Comparison of ENCODE assay signal across 24 mouse cellular contexts in genomic region chr1:97827566-97827965, GRCm38 (mm10). TPM values are rescaled to one million over a fixed set of nuclear protein-coding genes. Genes with fewer than 3 reads are reported as not detected.
DNase-seq lines count a peak whose midpoint lies in the region; ATAC-seq lines count a peak whose summit lies in the region.
"Had no signal": no experiment of that assay in that cellular context is flagged by ENCODE, and none has a peak within 500 bp of the region (broad histone marks: within the 10 kb centered on the region; RNA-seq: fewer than 3 reads in every experiment).

No protein-coding gene starts in this region.

- no peak overlapping the region for H3K27ac ChIP-seq in forebrain, embryonic 15.5 days (replicated peaks)
- H3K27ac ChIP-seq in forebrain, embryonic 10.5 days = no peak overlapping the region
- H3K27ac ChIP-seq: hindbrain, embryonic 10.5 days; intestine, embryonic 15.5 days; liver, embryonic 14.5 days; macrophage; stomach, postnatal 0 days had no signal

- H3K4me1 ChIP-seq in forebrain, embryonic 15.5 days = no peaks in the 10 kb centered on the region; the same call in 1 of the 2 replicates
- no peaks in the 10 kb centered on the region for H3K4me1 ChIP-seq in forebrain, embryonic 10.5 days
- H3K4me1 ChIP-seq: heart, embryonic 12.5 days; hindbrain, embryonic 10.5 days; intestine, embryonic 15.5 days had no signal

- no peaks in the 10 kb centered on the region for H3K27me3 ChIP-seq in forebrain, embryonic 15.5 days
- H3K27me3 ChIP-seq in forebrain, embryonic 10.5 days (ENCODE audit: poor library complexity, severe bottlenecking) = no peaks in the 10 kb centered on the region
- H3K27me3 ChIP-seq: heart, embryonic 12.5 days; intestine, embryonic 15.5 days had no signal

- H3K4me3 ChIP-seq in forebrain, embryonic 15.5 days = no peak overlapping the region
- no peak overlapping the region for H3K4me3 ChIP-seq in forebrain, embryonic 10.5 days
- H3K4me3 ChIP-seq: erythroblast, embryonic 14.5 days; heart, embryonic 12.5 days; hindbrain, embryonic 10.5 days; intestine, embryonic 15.5 days had no signal

- no peak overlapping the region for H3K4me2 ChIP-seq in forebrain, embryonic 15.5 days (replicated peaks)
- H3K4me2 ChIP-seq: heart, embryonic 12.5 days; intestine, embryonic 15.5 days had no signal

- no peak overlapping the region for H3K9ac ChIP-seq in forebrain, embryonic 15.5 days (replicated peaks)
- H3K9ac ChIP-seq: heart, embryonic 12.5 days; intestine, embryonic 15.5 days; liver, embryonic 14.5 days had no signal

- peaks cover 17% of the 10 kb centered on the region for H3K36me3 ChIP-seq in forebrain, embryonic 15.5 days
- H3K36me3 ChIP-seq in forebrain, embryonic 10.5 days (replicated peaks) = no peaks in the 10 kb centered on the region
- H3K36me3 ChIP-seq: hindbrain, embryonic 10.5 days; intestine, embryonic 15.5 days had no signal

- no peaks in the 10 kb centered on the region for H3K9me3 ChIP-seq in forebrain, embryonic 15.5 days
- H3K9me3 ChIP-seq in forebrain, embryonic 10.5 days = no peaks in the 10 kb centered on the region
- H3K9me3 ChIP-seq: heart, embryonic 12.5 days; hindbrain, embryonic 10.5 days; intestine, embryonic 15.5 days had no signal

- ATAC-seq in forebrain, embryonic 15.5 days (replicated peaks) = peak; percentile 67
- ATAC-seq: hindbrain, embryonic 16.5 days; intestine, embryonic 15.5 days had no signal

- no peak for DNase-seq in forebrain, embryonic 10.5 days (ENCODE audit: extremely low spot score, low spot score)
- peak; percentile 25 for DNase-seq in left cerebral cortex, adult 11 months (ENCODE audit: low spot score)
- DNase-seq in left cerebral cortex, adult 8-10 months (ENCODE audit: low spot score in 2 of 2) = no peak
- peak; percentile 34 for DNase-seq in right cerebral cortex, adult 18-20 months
- no peak for DNase-seq in right cerebral cortex, postnatal 14 days
- DNase-seq in telencephalon, adult 2 months (ENCODE audit: low read depth, low spot score) = peak; percentile 67
- DNase-seq in spleen, postnatal 10 days (ENCODE audit: low spot score in 2 of 2) = no peak
- DNase-seq: adrenal gland, postnatal 25 days; cerebellum, adult 11 months; cerebellum, postnatal 10 days; gastrocnemius, postnatal 25 days; heart, adult 18-20 months; heart, postnatal 10 days; kidney, adult 9 months; kidney, postnatal 25 days had no signal

- WGBS in forebrain, embryonic 15.5 days = 52% methylated on average over 2 of the region's 2 CpGs
- 86% methylated on average over 2 of the region's 2 CpGs for WGBS in forebrain, embryonic 10.5 days

RNA-seq across cellular contexts. Expression of gene Ppip5k2, which starts 57.4 kb away (rescaled TPM):
- polyA plus RNA-seq in forebrain, embryonic 15.5 days (2015; fragmentation: Nextera tagmentation; extraction: Ambion mirVana) = 47.4 and 48.5 TPM in 2 replicates
- 48.8 and 51.1 TPM in 2 replicates for polyA plus RNA-seq in forebrain, embryonic 10.5 days (2016; fragmentation: Nextera tagmentation; extraction: Ambion mirVana)
- total RNA-seq in left cerebral cortex, adult 8-10 months (2022) = 10 to 100 TPM; 27.1 to 29.6 (median 28.7) TPM

RNA-seq across cellular contexts. Expression of gene Gin1, which starts 57.6 kb away (rescaled TPM):
- polyA plus RNA-seq in forebrain, embryonic 15.5 days (2015; fragmentation: Nextera tagmentation; extraction: Ambion mirVana) = 20.1 and 20.7 TPM in 2 replicates
- polyA plus RNA-seq in forebrain, embryonic 10.5 days (2016; fragmentation: Nextera tagmentation; extraction: Ambion mirVana) = 17.4 and 20.4 TPM in 2 replicates
- 1 to 10 TPM; 8.7 to 9.8 (median 9.3) TPM for total RNA-seq in left cerebral cortex, adult 8-10 months (2022)

Comparison
In these comparisons a context has a peak if more than half of its experiments do, and no peak if none do; other contexts are left out.
1. DNase-seq: peak in left cerebral cortex, adult 11 months (single experiment), right cerebral cortex, adult 18-20 months (single experiment) and telencephalon, adult 2 months (single experiment); none in forebrain, embryonic 10.5 days (single experiment), left cerebral cortex, adult 8-10 months (0 of 2), right cerebral cortex, postnatal 14 days (single experiment) and spleen, postnatal 10 days (0 of 2).